Mouse (Mus musculus) regulatory T cell (primary cell): ENCODE data around the gene Ndufs4.

Source experiments
- in situ Hi-C: fragments of 300-600 bp; cut with MboI, MseI; formaldehyde crosslinking; loops from one replicate; pipeline ENCODE4 v1.15.1; 2025; ENCODE audit warnings: high pct_unique_total_duplicates

The Ndufs4 gene

GRCm38 (mm10) chr13:114388211-114388965 lies at the start of gene Ndufs4:
TSS of gene Ndufs4 (minus strand) at chr13:114388258.
- in situ Hi-C loops = no loop called here

- in situ Hi-C loops = no loop called here
These were observed 44.4 kb upstream of the Ndufs4 start for GRCm38 (mm10) chr13:114432491-114432890.

- in situ Hi-C loops = no loop called here
These were observed 37.2 kb upstream of the Ndufs4 start for GRCm38 (mm10) chr13:114425230-114425629.

- in situ Hi-C loops = no loop called here
These were observed 32.2 kb upstream of the Ndufs4 start for GRCm38 (mm10) chr13:114420235-114420634.

GRCm38 (mm10) chr13:114419364-114419763 lies 31.3 kb upstream of the Ndufs4 start:
- in situ Hi-C loops = no loop called here

GRCm38 (mm10) chr13:114412326-114412725 lies 24.3 kb upstream of the Ndufs4 start:
- in situ Hi-C loops = no loop called here

DNA sequence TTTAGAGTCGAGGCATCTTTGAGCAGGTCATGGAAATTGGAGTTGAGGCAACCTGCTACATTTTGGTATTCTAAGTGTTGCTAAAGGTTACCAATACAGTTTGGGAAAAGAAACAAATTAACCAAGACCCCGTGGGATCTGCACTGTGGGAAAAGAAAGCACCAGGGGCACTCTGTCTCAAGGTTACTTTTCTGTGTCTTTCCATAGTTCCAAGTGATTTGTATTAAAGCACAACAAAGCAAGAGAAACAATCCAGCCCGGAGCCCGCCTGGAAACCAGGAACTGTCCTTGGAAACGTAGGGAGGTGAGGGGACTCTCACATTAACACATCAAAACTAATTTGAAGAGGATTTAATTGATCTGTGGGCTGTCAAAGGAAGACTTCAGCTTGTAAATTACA lies 18.8 kb upstream of the Ndufs4 start:
- in situ Hi-C loops = no loop called here

DNA sequence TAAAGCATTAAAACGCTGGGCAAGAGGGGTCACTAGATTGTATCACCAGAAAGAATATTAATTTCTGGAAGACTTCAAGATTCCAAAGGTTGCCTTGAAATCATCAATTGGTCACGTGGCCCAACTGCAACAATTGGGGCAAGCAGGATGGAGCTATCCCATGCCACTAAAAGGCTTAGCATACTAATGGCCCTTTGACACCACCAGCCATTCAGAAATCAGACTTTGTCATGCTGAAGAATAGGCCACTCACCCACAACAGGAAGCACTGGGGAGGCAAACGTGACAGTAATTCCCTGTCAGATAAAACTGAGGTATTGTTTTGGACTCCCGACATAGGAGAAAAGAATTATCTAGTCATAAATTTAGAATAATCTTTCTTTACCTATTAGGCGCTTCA lies 18.4 kb upstream of the Ndufs4 start:
- in situ Hi-C loops = no loop called here

GRCm38 (mm10) chr13:114405100-114405715 lies 17.1 kb upstream of the Ndufs4 start:
- in situ Hi-C loops = no loop called here

- in situ Hi-C loops = no loop called here
These were observed 10.8 kb upstream of the Ndufs4 start for GRCm38 (mm10) chr13:114398906-114399305.

DNA sequence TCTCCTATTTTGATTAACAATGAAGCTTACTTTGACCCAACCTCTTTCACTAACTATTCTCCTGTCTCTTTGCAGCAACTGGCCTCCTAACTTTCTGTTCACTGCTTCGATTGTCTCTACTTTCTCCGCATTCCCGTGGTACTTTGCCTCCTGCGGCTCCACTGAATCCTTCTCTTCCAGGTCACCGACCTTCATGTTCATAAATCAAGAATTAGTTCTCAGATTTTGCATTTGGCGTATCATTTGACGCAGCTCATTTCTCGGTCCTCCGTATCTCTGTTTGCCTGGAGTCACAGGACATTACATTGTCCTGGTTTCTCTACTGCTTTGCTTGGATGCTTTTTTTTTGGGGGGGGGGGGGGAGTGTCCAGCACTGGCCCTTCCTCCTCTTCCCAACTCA lies 9.2 kb upstream of the Ndufs4 start:
- in situ Hi-C loops = no loop called here

DNA sequence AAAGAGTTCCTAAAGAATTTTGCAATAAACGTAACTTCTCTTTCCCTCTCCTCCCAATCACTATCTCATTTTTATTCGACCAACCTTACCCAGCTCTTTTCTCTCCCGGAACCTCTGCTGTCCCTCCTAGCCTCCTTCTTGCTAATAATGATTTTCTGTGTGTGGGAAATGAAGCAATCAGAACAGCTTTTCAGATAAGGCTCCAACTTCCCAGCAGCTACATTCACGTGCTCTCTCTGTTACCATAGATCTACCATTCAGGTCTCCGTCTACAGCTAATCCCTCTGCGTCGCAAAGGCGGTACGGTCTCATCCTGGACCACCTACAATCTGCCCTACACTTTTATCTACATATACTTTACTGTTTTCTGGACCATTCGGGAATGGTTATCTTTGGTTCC lies 8.8 kb upstream of the Ndufs4 start:
- in situ Hi-C loops = no loop called here

DNA sequence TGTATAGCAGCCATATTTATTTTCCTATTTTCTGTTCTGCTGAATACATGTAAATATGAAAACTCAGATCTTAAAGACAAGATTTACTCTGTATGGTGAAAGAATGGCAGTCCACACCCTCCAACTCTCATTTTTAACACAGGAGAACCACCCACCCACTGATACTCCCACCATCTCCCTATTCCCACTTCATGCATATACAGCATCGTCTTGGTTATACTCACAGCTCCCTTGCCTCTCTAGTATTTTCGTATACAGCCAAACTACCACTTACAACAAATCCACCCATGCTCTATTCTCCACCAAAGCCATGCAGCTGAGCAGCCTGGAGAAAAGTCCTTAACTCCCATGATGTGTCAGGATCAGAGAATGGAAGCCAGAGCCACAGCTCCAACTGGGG lies 6.7 kb upstream of the Ndufs4 start:
- in situ Hi-C loops = no loop called here

- in situ Hi-C loops = no loop called here
These were observed 4.4 kb upstream of the Ndufs4 start for GRCm38 (mm10) chr13:114392501-114392900.

DNA sequence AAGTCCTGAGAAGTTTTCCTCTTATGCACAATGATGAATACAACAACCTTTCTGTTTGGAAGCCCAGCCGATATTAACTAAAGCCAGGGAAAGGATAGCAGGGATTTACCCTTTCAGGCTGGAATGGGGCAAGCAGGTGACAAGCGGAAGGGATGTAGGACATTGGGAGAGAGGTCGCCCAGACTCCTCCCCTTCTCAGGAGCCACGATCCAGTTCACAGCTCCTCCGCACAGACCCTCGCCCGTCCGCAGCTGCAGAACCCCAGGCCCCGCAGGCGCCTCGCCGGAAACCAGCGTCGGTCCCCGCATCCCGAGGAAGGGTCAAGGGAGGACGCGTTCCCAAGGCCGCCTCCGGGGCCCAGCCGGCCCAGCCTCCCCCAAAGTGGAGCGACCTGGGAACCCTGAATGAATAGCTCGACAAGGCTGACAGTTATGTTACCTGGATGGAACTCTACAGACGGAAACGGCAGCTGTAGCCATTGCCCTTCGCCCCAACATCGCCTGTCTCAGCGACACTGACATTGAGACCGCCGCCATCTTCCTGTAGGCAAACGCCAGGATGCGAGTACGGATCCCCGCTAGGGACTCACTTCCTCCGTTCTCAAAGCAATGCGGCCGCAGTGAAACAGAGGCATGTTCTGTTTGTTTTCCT lies 412 bp downstream of the Ndufs4 start:
- in situ Hi-C loops = no loop called here

DNA sequence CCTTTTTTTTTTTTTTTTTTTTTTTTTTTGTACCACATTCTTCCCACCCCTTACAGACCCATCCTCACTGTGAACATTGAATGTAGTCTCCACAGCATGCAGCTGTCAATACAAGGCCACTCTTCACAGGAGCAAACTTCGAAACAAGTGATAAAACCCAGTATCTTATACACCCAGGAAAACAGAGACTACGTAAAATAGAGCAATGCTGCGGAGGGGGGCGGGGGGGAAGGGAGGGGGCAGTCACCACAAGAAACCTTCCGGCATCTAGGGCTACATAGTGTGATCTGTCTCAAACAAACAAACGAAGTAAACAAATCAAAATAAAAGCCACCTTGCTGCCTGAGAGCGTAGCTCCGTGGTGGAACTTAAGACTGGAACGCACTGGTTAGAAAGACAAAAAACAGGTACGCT lies 977 bp downstream of the Ndufs4 start:
- in situ Hi-C loops = no loop called here

- in situ Hi-C loops = no loop called here
These were observed 11.5 kb downstream of the Ndufs4 start for GRCm38 (mm10) chr13:114376511-114376910.

GRCm38 (mm10) chr13:114362086-114362485 lies 26.0 kb downstream of the Ndufs4 start:
- in situ Hi-C loops = loop anchor here (10.0 kb wide), 1 partner anchor 387 kb away; no protein-coding TSS in a partner anchor

DNA sequence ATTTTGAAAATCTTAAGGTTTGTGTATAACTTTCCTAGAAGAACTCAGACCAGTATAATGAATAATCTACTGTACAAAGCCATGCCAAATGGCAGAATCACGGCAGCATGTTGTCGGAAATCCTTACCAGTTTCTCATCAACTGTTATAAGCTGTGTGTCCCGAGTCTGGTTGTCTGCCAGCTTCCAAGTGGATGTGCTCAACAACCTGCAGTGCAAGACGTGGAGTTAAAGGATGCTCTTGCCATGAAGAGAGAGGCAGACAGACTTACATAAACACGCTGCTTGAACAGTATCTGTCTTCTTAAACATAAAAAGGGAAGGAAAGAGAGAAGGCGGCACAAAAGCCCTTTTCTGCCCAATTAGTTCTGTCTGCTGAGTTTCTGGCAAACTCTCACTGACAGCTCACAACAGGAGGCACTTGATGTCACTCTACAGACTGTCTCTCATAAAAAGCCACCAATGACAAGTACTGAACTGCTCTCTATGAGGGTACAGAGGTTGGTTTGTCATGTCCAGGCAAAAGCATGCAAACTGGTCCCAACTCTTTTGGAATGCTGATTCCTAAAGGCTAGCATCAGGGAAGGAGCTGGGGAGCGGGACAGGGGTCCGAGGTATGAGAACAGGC lies 36.6 kb downstream of the Ndufs4 start:
- in situ Hi-C loops = no loop called here

DNA sequence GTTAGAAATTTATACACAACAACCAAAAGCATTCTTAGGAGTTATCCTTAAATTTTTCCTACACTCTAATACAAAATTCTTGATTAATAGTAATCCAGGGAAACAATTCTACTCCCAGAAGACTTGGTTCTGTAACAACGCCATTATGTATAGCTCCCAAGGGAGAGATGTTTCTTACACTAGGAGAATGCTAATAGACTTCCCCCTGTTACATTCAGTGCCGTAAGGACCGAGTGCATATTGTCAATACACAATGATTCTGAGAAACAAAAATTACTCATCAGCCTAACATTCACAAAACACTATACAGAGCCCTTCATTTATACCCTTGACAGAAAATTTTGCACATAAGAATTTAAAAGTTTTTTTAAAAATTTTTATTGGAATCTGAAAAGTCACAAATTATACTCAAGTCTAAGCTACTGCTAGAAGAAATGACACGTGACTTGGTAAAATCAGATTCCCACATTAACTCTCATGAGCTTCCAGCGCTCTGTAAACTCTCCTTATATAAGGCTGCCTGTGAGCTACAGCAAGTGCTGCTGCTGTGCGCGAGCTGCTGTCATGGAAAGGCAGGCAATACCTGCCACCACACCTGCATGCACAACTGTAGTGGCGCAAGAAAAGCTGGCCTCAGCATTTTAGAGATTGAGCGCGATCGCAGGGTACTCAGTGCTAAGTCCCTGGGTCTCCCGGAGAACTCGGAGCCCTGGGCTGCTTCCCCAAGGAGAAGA lies 42.9 kb downstream of the Ndufs4 start:
- in situ Hi-C loops = no loop called here

DNA sequence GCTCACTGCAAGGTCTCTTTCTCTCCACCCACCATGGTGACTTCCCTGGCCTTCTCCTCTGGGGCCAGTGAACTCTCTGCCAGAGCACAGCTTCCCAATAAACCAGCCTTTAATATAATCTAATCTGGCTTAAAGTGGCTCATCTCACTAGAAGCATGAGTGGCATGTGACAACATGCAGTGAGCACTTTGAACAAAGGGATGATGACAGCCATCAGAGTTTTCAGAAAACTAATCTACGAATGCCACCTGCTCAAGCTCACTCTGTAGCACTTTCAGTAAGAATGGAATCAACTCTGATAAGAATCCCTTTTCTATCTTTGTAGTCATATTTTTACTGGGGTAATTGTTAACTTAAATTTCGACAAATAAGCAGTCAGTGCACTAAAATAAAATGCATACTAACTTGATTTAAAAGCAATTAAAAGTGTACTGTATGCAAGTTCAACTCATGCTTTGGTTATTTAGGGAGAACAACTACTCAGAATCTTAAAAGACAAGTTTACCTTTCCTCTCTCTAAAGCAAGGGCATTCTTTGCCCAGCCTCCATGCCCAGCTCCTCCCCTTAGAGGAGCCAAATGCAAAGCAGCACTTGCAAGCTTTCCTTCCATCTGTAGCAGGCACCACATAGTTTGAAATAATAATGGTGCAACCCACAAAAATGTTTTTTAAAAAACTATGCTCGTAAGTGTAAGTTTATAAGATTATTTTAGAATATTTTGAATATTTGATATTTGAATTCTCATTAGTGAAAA lies 43.7 kb downstream of the Ndufs4 start:
- in situ Hi-C loops = no loop called here
